Mouse (Mus musculus): ENCODE measurements around the gene Rilpl1. TPM values are rescaled to one million over a fixed set of nuclear protein-coding genes. Genes with fewer than 3 reads are reported as not detected.
A peak's percentile ranks its signal among the peaks of the same experiment; 100 is the strongest.
"Not testable (repeated sequence)": the region's sequence is repeated elsewhere in the genome, so short reads cannot be mapped to it uniquely, and the experiment has no call there.

Gene Rilpl1
- polyA plus RNA-seq (2012; rRNA removed), result 8.4 and 11.7 TPM in 2 replicates

- TF ChIP-seq CTCF (IDR thresholded peaks at IDR 0.05; ENCODE audit: borderline replicate concordance, extremely low read depth, insufficient read depth, insufficient read length) (no peak), POLR2A (IDR thresholded peaks at IDR 0.05; ENCODE audit: borderline replicate concordance, extremely low read depth, insufficient read depth, insufficient read length, poor library complexity, severe bottlenecking) (0 out of 2 replicates have a peak, but pooled peaks have one; percentile 47)
- DNase-seq (ENCODE audit: low read depth), result peak; percentile 94
Observed at GRCm38 (mm10) chr5:124530655-124531582, at the start of gene Rilpl1. Gene Rilpl1, minus strand, starts transcription at chr5:124531391.

- TF ChIP-seq CTCF (IDR thresholded peaks at IDR 0.05; ENCODE audit: borderline replicate concordance, extremely low read depth, insufficient read depth, insufficient read length) (no peak), POLR2A (IDR thresholded peaks at IDR 0.05; ENCODE audit: borderline replicate concordance, extremely low read depth, insufficient read depth, insufficient read length, poor library complexity, severe bottlenecking) (peak; percentile 71; the same call in 1 of the 2 replicates)
- peak; percentile 99 for DNase-seq (ENCODE audit: low read depth)
Observed at GRCm38 (mm10) chr5:124578633-124579317, 47.6 kb upstream of the Rilpl1 start, which contains the start of the genes Eif2b1 and Gtf2h3. Gene Eif2b1, minus strand, starts transcription at chr5:124579131. Gene Gtf2h3, plus strand, starts transcription at chr5:124579140.

GRCm38 (mm10) chr5:124575467-124575866 is 44.3 kb upstream of the Rilpl1 start:
- no peak for TF ChIP-seq POLR2A (IDR thresholded peaks at IDR 0.05; ENCODE audit: borderline replicate concordance, extremely low read depth, insufficient read depth, insufficient read length, poor library complexity, severe bottlenecking)
- TF ChIP-seq CTCF (IDR thresholded peaks at IDR 0.05; ENCODE audit: borderline replicate concordance, extremely low read depth, insufficient read depth, insufficient read length), result no peak
- no peak for DNase-seq (ENCODE audit: low read depth)

- DNase-seq (ENCODE audit: low read depth), result no peak
- TF ChIP-seq POLR2A (IDR thresholded peaks at IDR 0.05; ENCODE audit: borderline replicate concordance, extremely low read depth, insufficient read depth, insufficient read length, poor library complexity, severe bottlenecking), result no peak
- no peak for TF ChIP-seq CTCF (IDR thresholded peaks at IDR 0.05; ENCODE audit: borderline replicate concordance, extremely low read depth, insufficient read depth, insufficient read length)
Observed at GRCm38 (mm10) chr5:124571068-124571467, 39.9 kb upstream of the Rilpl1 start.

- DNase-seq (ENCODE audit: low read depth), result peak; percentile 58
- no peak for TF ChIP-seq POLR2A (IDR thresholded peaks at IDR 0.05; ENCODE audit: borderline replicate concordance, extremely low read depth, insufficient read depth, insufficient read length, poor library complexity, severe bottlenecking)
- TF ChIP-seq CTCF (IDR thresholded peaks at IDR 0.05; ENCODE audit: borderline replicate concordance, extremely low read depth, insufficient read depth, insufficient read length), result peak; percentile 37; the same call in 1 of the 2 replicates
Observed at GRCm38 (mm10) chr5:124555145-124555544, 24.0 kb upstream of the Rilpl1 start.

- TF ChIP-seq POLR2A (IDR thresholded peaks at IDR 0.05; ENCODE audit: borderline replicate concordance, extremely low read depth, insufficient read depth, insufficient read length, poor library complexity, severe bottlenecking) (no peak), CTCF (IDR thresholded peaks at IDR 0.05; ENCODE audit: borderline replicate concordance, extremely low read depth, insufficient read depth, insufficient read length) (no peak)
- no peak for DNase-seq (ENCODE audit: low read depth)
Observed at GRCm38 (mm10) chr5:124553607-124554006, 22.4 kb upstream of the Rilpl1 start.

- DNase-seq (ENCODE audit: low read depth), result peak; percentile 97
- TF ChIP-seq CTCF (IDR thresholded peaks at IDR 0.05; ENCODE audit: borderline replicate concordance, extremely low read depth, insufficient read depth, insufficient read length) (peak; percentile 30; the same call in 1 of the 2 replicates), POLR2A (IDR thresholded peaks at IDR 0.05; ENCODE audit: borderline replicate concordance, extremely low read depth, insufficient read depth, insufficient read length, poor library complexity, severe bottlenecking) (peak; percentile 42; the same call in 1 of the 2 replicates)
Observed at GRCm38 (mm10) chr5:124552558-124553307, 21.5 kb upstream of the Rilpl1 start, which contains the start of gene Ddx55. Gene Ddx55, plus strand, starts transcription at chr5:124552864.

GRCm38 (mm10) chr5:124552094-124552472 is 20.9 kb upstream of the Rilpl1 start:
- no peak for TF ChIP-seq CTCF (IDR thresholded peaks at IDR 0.05; ENCODE audit: borderline replicate concordance, extremely low read depth, insufficient read depth, insufficient read length)
- no peak for TF ChIP-seq POLR2A (IDR thresholded peaks at IDR 0.05; ENCODE audit: borderline replicate concordance, extremely low read depth, insufficient read depth, insufficient read length, poor library complexity, severe bottlenecking)
- peak; percentile 54 for DNase-seq (ENCODE audit: low read depth)

GRCm38 (mm10) chr5:124551349-124552093 is 20.3 kb upstream of the Rilpl1 start:
- DNase-seq (ENCODE audit: low read depth), result not testable (repeated sequence)

- DNase-seq (ENCODE audit: low read depth), result not testable (repeated sequence)
Observed at GRCm38 (mm10) chr5:124550737-124551136, 19.5 kb upstream of the Rilpl1 start.
